Mouse (Mus musculus): ENCODE results near the gene Cubn.

DNA sequence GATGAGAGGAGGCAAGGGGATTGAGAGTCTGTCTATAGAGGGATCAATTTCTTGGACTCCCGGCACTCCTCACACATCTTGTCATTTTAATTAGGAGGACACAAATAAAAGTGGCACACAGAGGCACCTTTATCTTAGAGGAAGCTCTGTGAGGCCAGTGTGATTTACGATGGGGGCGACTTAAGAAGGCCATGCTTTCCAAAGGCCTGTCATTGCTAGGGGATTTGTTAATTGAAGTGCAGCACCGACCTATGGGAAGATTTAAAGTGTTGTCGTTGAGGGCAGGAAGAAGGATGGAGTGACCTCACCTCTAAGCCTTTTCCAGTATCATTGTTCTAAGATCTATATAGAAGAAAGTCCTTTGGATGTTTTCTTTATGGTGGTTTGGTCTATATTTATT, 9.9 kb upstream of the Cubn start:
- TF ChIP-seq USF1 (IDR thresholded peaks at IDR 0.05; ENCODE audit: low read depth, low read length), result no peak
- no peak for TF ChIP-seq GABPA (IDR thresholded peaks at IDR 0.05; ENCODE audit: insufficient replicate concordance, low read depth, low read length)
- TF ChIP-seq CTCF (conservative IDR thresholded peaks at IDR 0.05 in 1 of 2, IDR thresholded peaks at IDR 0.05 in 1 of 2; ENCODE audit: low read depth in 2 of 2, low read length in 2 of 2), result no peak
